Mouse (Mus musculus) embryo, embryonic 10 days (tissue): ENCODE data around the gene Nr2f1.
A peak's percentile ranks its signal among the peaks of the same experiment; 100 is the strongest.
"Not testable (repeated sequence)": the region's sequence is repeated elsewhere in the genome, so short reads cannot be mapped to it uniquely, and the experiment has no call there.

Source experiments
- DNase-seq: peaks from one replicate; pipeline ENCODE4 v3.0.0-alpha.2; 2015; ENCODE audit warnings: low spot score

The Nr2f1 gene

GRCm38 (mm10) chr13:78199642-78200160 lies at the start of gene Nr2f1:
Gene Nr2f1 (minus strand): TSS chr13:78199757.
- DNase-seq = no peak

GRCm38 (mm10) chr13:78221680-78222079 lies 22.1 kb upstream of the Nr2f1 start:
- no peak for DNase-seq

GRCm38 (mm10) chr13:78220238-78220637 lies 20.7 kb upstream of the Nr2f1 start:
- not testable (repeated sequence) for DNase-seq

- no peak for DNase-seq
Observed at GRCm38 (mm10) chr13:78215223-78215622, 15.7 kb upstream of the Nr2f1 start.

- DNase-seq = no peak
Observed at GRCm38 (mm10) chr13:78213155-78213554, 13.6 kb upstream of the Nr2f1 start.

GRCm38 (mm10) chr13:78212111-78212510 lies 12.6 kb upstream of the Nr2f1 start:
- no peak for DNase-seq

GRCm38 (mm10) chr13:78211231-78212010 lies 11.9 kb upstream of the Nr2f1 start:
- no peak for DNase-seq

- DNase-seq = no peak
Observed at GRCm38 (mm10) chr13:78210748-78211089, 11.2 kb upstream of the Nr2f1 start.

GRCm38 (mm10) chr13:78210029-78210747 lies 10.6 kb upstream of the Nr2f1 start:
- DNase-seq = peak; percentile 84

GRCm38 (mm10) chr13:78209611-78210028 lies 10.1 kb upstream of the Nr2f1 start:
- peak; percentile 39 for DNase-seq

- DNase-seq = peak; percentile 34
Observed at GRCm38 (mm10) chr13:78208689-78209410, 9.3 kb upstream of the Nr2f1 start.

- DNase-seq = peak; percentile 79
Observed at GRCm38 (mm10) chr13:78207796-78208645, 8.5 kb upstream of the Nr2f1 start.

- DNase-seq = peak; percentile 44
Observed at GRCm38 (mm10) chr13:78206891-78207430, 7.4 kb upstream of the Nr2f1 start.

GRCm38 (mm10) chr13:78205426-78205825 lies 5.9 kb upstream of the Nr2f1 start:
- DNase-seq = no peak

- DNase-seq = peak; percentile 76
Observed at GRCm38 (mm10) chr13:78203348-78204061, 3.9 kb upstream of the Nr2f1 start.

- DNase-seq = peak; percentile 36
Observed at GRCm38 (mm10) chr13:78202574-78203347, 3.2 kb upstream of the Nr2f1 start.

- DNase-seq = peak; percentile 64
Observed at GRCm38 (mm10) chr13:78201871-78202565, 2.5 kb upstream of the Nr2f1 start.

- peak; percentile 96 for DNase-seq
Observed at GRCm38 (mm10) chr13:78200991-78201870, 1.7 kb upstream of the Nr2f1 start.
